Mouse (Mus musculus): Measurements from ENCODE around the gene Ggt1. TPM values are rescaled to one million over a fixed set of nuclear protein-coding genes. Genes with fewer than 3 reads are reported as not detected.
A peak's percentile ranks its signal among the peaks of the same experiment; 100 is the strongest.

Ggt1 gene
- total RNA-seq, 2 experiments from 2014 or later, result 1.2 TPM; not detected in 1

DNA sequence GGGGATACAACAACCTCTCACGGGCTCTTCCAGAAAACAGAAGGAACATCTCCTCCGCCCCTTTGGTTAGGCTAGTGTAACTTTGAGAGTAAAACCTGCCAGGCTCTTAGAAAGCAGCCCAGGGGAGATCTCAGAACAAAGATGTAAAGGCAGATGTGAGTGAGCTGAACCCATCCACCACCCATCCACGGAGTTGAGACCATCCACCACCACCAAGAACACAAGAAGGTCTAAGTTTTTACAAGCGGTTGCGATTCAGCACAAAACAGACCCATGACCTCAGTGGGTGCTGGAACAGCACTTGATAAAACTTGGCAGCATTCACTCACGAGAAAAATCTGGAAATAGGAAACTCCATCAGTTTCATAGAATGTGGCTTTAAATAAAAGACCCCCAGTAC lies 64.5 kb downstream of the Ggt1 start:
- DNase-seq (ENCODE audit: low spot score in 2 of 2), result no peak

GRCm38 (mm10) chr10:75626991-75627390 lies 65.6 kb downstream of the Ggt1 start:
- DNase-seq (ENCODE audit: low spot score in 2 of 2), result peak in 1 of 2 experiments; percentile 17

GRCm38 (mm10) chr10:75627490-75627889 lies 66.1 kb downstream of the Ggt1 start:
- peak; percentile 40 to 49 for DNase-seq (ENCODE audit: low spot score in 2 of 2)

- DNase-seq (ENCODE audit: low spot score in 2 of 2), result no peak
Observed at GRCm38 (mm10) chr10:75632633-75633032, 71.2 kb downstream of the Ggt1 start.

- no peak for DNase-seq (ENCODE audit: low spot score in 2 of 2)
Observed at GRCm38 (mm10) chr10:75633048-75633447, 71.6 kb downstream of the Ggt1 start.

DNA sequence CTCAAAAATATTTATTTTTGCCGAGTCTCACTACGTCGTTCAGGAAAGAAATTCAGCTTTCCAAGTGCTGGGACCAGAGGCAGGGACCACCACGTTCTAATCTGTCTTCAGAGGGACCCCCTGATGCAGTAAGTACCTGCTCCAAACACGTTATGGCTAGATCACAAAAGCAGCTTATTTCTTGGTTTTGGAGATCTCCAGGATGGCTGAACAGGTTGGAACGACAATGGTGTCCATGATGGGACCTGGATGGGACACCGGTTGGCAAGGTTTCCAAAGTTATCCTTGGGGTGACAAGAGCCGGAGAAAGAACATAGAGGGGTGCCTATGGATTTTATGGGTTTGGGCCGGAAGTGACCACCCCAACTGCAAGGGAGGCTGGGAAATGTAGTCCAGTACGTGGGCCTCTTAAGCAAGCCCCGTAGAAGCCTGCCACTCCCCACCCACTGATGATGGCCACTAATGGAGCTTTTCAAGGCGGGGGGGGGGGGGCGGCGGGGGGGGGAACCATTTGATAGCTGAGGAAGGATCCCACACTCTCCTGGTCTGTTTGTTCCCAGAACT lies 72.3 kb downstream of the Ggt1 start:
- no peak for DNase-seq (ENCODE audit: low spot score in 2 of 2)

DNA sequence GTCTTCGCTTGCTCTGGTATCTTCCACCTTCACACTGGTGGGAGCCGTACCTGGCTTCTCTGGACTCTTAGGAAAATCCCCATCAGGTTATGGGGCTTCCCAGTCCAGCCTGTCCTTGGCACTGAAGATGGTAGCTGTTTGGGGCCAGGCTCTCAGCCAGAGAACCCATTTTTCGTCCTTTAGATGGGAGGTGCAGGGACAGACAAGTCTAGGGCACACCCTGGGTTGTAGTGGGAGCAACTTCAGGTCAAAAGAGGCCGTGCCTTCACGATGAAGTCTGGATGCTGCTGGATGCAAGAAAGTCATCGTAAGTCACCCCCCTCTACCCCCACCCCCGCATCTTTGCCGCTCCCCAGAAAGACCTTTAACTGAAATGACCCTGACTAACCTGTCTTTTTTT lies 73.2 kb downstream of the Ggt1 start:
- DNase-seq (ENCODE audit: low spot score in 2 of 2), result no peak

- no peak for DNase-seq (ENCODE audit: low spot score in 2 of 2)
Observed at GRCm38 (mm10) chr10:75635019-75635692, 73.8 kb downstream of the Ggt1 start.

- peak; percentile 85 to 89 for DNase-seq (ENCODE audit: low spot score in 2 of 2)
Observed at GRCm38 (mm10) chr10:75635693-75636055, 74.3 kb downstream of the Ggt1 start.

Other genes with a start within 250 kb of the Ggt1 start
- 1 to 10 TPM; 1.8 to 4.3 TPM for gene Adora2a, start 244.7 kb upstream of the Ggt1 start, total RNA-seq (2021)
- 1 to 10 TPM; 1.1 to 1.5 TPM for gene Upb1, start 160.5 kb upstream of the Ggt1 start, total RNA-seq (2021)
- 10 to 100 TPM; 86.1 to 87.1 TPM for gene Snrpd3, start 44.1 kb upstream of the Ggt1 start, total RNA-seq (2021)
- gene Gucd1, start 43.6 kb upstream of the Ggt1 start, total RNA-seq (2021), result 10 to 100 TPM; 28.7 to 39.0 TPM
- under 1 TPM; 0.32 to 0.40 TPM for gene Lrrc75b, start 1.3 kb upstream of the Ggt1 start, total RNA-seq (2021)
- 1 to 10 TPM; 3.7 to 5.2 TPM for gene Ggt5, start 27.7 kb downstream of the Ggt1 start, total RNA-seq (2021)
- gene Susd2, start 82.4 kb downstream of the Ggt1 start, total RNA-seq (2021), result 10 to 100 TPM; 10.4 to 10.7 TPM
- 10 to 100 TPM; 25.8 to 32.3 TPM for gene Cabin1, start 202.7 kb downstream of the Ggt1 start, total RNA-seq (2021)
- gene Ddt, start 211.8 kb downstream of the Ggt1 start, total RNA-seq (2021), result 100 to 1,000 TPM; 137 to 153 TPM
- not detected for gene Gm20441, start 219.3 kb downstream of the Ggt1 start, total RNA-seq (2021)
- 10 to 100 TPM; 19.5 to 30.6 TPM for gene Gstt3, start 219.8 kb downstream of the Ggt1 start, total RNA-seq (2021)
- gene Gstt1, start 237.0 kb downstream of the Ggt1 start, total RNA-seq (2021), result 10 to 100 TPM; 57.9 to 82.4 TPM

Measured in adrenal gland, adult 18-20 months (tissue).